Mouse (Mus musculus) heart, adult 2 months (tissue): ENCODE results near the gene Fam129b.

Source experiments
- CTCF ChIP-seq: fragments of 200-600 bp; IDR thresholded peaks from 2 replicates; pipeline ENCODE4 v1.8.1; 2022; ENCODE audit warnings: antibody characterized with exemption, mild to moderate bottlenecking, moderate library complexity
- POLR2A ChIP-seq: fragments of 200-500 bp; IDR thresholded peaks from 2 replicates; pipeline ENCODE4 v1.6.1; 2011; ENCODE audit warnings: mild to moderate bottlenecking, low read depth, low read length, control low read depth; ENCODE audit not compliant: insufficient read depth

DNA sequence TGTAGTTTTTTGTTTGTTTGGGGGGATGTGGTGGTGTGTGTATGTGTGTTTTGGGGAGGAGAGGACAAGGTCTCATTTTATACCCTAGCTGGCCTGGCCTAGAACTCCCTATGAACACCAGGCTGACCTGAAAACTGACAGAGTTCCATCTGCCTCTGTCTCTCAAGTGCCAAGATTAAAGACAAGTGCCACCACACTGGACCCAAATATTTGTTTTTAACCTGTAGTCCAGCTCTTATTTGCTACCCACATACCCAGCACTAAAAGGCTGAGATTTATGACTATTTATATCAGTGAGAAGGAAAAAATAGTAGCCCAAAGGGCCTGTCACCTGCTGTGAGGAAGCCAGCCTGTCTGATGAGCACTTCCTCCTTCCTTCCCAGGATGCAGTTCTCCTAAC, 40.3 kb upstream of the Fam129b start:
- TF ChIP-seq CTCF (no peak), POLR2A (no peak)
